Comparison of ENCODE assay signal across 13 mouse cellular contexts in the genomic region with DNA sequence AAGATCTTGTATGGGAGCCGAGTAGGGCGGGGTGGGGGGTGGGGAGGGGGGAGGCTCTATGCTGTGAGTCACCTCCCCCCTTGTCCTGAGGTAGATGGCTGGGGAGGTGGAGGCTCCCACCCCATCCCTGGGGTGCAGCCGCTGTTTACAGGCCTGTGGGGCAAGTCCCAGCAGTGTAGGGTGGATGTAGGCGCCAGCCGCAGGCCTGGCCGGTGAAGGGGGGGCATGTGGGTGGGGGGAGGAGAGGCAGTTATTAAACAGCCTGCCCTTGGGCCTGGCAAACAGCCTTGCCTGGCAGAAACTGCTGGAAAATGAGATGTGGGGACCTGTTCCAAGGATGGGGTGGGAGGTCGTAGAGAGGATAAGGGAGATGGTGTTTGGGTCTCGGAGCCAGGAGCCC. TPM values are rescaled to one million over a fixed set of nuclear protein-coding genes. Genes with fewer than 3 reads are reported as not detected.
DNase-seq lines count a peak whose midpoint lies in the region; ATAC-seq lines count a peak whose summit lies in the region.
"Had no signal": no experiment of that assay in that cellular context is flagged by ENCODE, and none has a peak within 500 bp of the region (broad histone marks: within the 10 kb centered on the region; RNA-seq: fewer than 3 reads in every experiment).

No protein-coding gene starts in this region.

- H3K9ac ChIP-seq in heart, embryonic 15.5 days: no peak overlapping the region
- no peak overlapping the region for H3K9ac ChIP-seq in intestine, embryonic 16.5 days (ENCODE audit: low read depth, low read length)

- WGBS in heart, embryonic 15.5 days: 43% methylated on average over 8 of the region's 8 CpGs
- WGBS in intestine, embryonic 16.5 days: 50% methylated on average over 8 of the region's 8 CpGs

- H3K4me2 ChIP-seq in heart, embryonic 15.5 days: no peak overlapping the region
- H3K4me2 ChIP-seq in intestine, embryonic 16.5 days (ENCODE audit: low read depth, low read length): no peak overlapping the region

- intact Hi-C loops in heart, postnatal 25 days (cut with DNase I): no loop called here

- ATAC-seq in heart, embryonic 15.5 days (replicated peaks; ENCODE audit: insufficient number of reproducible peaks, insufficient read depth, low FRiP score, low read depth): peak; percentile 41; the same call in 1 of the 2 replicates
- ATAC-seq in intestine, embryonic 16.5 days: 0 out of 2 replicates have a peak, but pooled peaks have one; percentile 31
- no peak for ATAC-seq in megakaryocyte, adult 5-6 weeks (ENCODE audit: poor library complexity, severe bottlenecking)

- H3K27ac ChIP-seq in heart, embryonic 15.5 days: no peak overlapping the region
- H3K27ac ChIP-seq in intestine, embryonic 16.5 days (ENCODE audit: low read length): no peak overlapping the region

- no peak overlapping the region for H3K4me3 ChIP-seq in heart, embryonic 15.5 days
- H3K4me3 ChIP-seq in intestine, embryonic 16.5 days (ENCODE audit: low read length): no peak overlapping the region
- H3K4me3 ChIP-seq: megakaryocyte, embryonic 14.5 days had no signal

- H3K36me3 ChIP-seq in heart, embryonic 15.5 days: no peaks in the 10 kb centered on the region
- no peaks in the 10 kb centered on the region for H3K36me3 ChIP-seq in intestine, embryonic 16.5 days (ENCODE audit: control insufficient read depth, insufficient read depth, low read length)

- no peaks in the 10 kb centered on the region for H3K27me3 ChIP-seq in heart, embryonic 15.5 days
- H3K27me3 ChIP-seq in intestine, embryonic 16.5 days (replicated peaks; ENCODE audit: control insufficient read depth, insufficient read depth, low read length): no peaks in the 10 kb centered on the region

- DNase-seq in heart, postnatal 25 days (ENCODE audit: low spot score): no peak
- peak; percentile 55 for DNase-seq in testis, postnatal 10 days (ENCODE audit: low spot score)
- no peak for DNase-seq in testis, postnatal 14 days (ENCODE audit: low spot score)
- DNase-seq in thymus, postnatal 25 days: no peak
- DNase-seq: cerebellum, adult 9-11 months; gastrocnemius, postnatal 10 days; kidney, adult 9 months; layer of hippocampus, adult 9-11 months; liver had no signal

- peaks cover 6% of the 10 kb centered on the region for H3K4me1 ChIP-seq in heart, embryonic 15.5 days (replicated peaks)
- peaks cover 9% of the 10 kb centered on the region for H3K4me1 ChIP-seq in intestine, embryonic 16.5 days (ENCODE audit: control insufficient read depth, insufficient read depth, low read length)
- H3K4me1 ChIP-seq: megakaryocyte, embryonic 14.5 days had no signal

- no peaks in the 10 kb centered on the region for H3K9me3 ChIP-seq in heart, embryonic 15.5 days (replicated peaks)
- H3K9me3 ChIP-seq in intestine, embryonic 16.5 days (ENCODE audit: control insufficient read depth, low read length): no peaks in the 10 kb centered on the region

RNA-seq across cellular contexts. Expression of gene Tns4, which starts 7.0 kb away (rescaled TPM):
- polyA plus RNA-seq in heart, embryonic 15.5 days (2015; fragmentation: Nextera tagmentation; extraction: Ambion mirVana): 0.08 and 0.27 TPM in 2 replicates
- total RNA-seq in heart, postnatal 25 days (2021): under 1 TPM; 0.18 to 0.20 TPM
- 0.65 and 1.3 TPM in 2 replicates for polyA plus RNA-seq in intestine, embryonic 16.5 days (2015; fragmentation: Nextera tagmentation; extraction: Ambion mirVana)
- 7.4 and 8.6 TPM in 2 replicates for total RNA-seq in megakaryocyte, adult 5-6 weeks (2015)
- total RNA-seq in megakaryocyte, adult 5-6 weeks (2017): 4.1 and 4.6 TPM in 2 replicates
- total RNA-seq: gastrocnemius, postnatal 10 days had no signal

RNA-seq across cellular contexts. Expression of gene Igfbp4, which starts 41.1 kb away (rescaled TPM):
- 344 and 469 TPM in 2 replicates for polyA plus RNA-seq in heart, embryonic 15.5 days (2015; fragmentation: Nextera tagmentation; extraction: Ambion mirVana)
- 10 to 100 TPM; 87.8 to 99.7 TPM for total RNA-seq in heart, postnatal 25 days (2021)
- 345 and 352 TPM in 2 replicates for polyA plus RNA-seq in intestine, embryonic 16.5 days (2015; fragmentation: Nextera tagmentation; extraction: Ambion mirVana)
- 16.0 and 17.3 TPM in 2 replicates for total RNA-seq in megakaryocyte, adult 5-6 weeks (2015)
- total RNA-seq in megakaryocyte, adult 5-6 weeks (2017): 31.3 and 33.3 TPM in 2 replicates

RNA-seq across cellular contexts. Expression of gene Top2a, which starts 58.1 kb away (rescaled TPM):
- 149 and 159 TPM in 2 replicates for polyA plus RNA-seq in heart, embryonic 15.5 days (2015; fragmentation: Nextera tagmentation; extraction: Ambion mirVana)
- total RNA-seq in heart, postnatal 25 days (2021): 1 to 10 TPM; 4.2 to 4.6 TPM
- polyA plus RNA-seq in intestine, embryonic 16.5 days (2015; fragmentation: Nextera tagmentation; extraction: Ambion mirVana): 132 and 149 TPM in 2 replicates
- 299 and 310 TPM in 2 replicates for total RNA-seq in megakaryocyte, adult 5-6 weeks (2015)
- total RNA-seq in megakaryocyte, adult 5-6 weeks (2017): 694 and 703 TPM in 2 replicates

Comparison
In these comparisons a context has a peak if more than half of its experiments do, and no peak if none do; other contexts are left out.
1. RNA of gene Tns4, which starts 7.0 kb away (total RNA-seq): 4.1 to 8.6 TPM in megakaryocyte, adult 5-6 weeks; 0.18 to 0.20 TPM in heart, postnatal 25 days; every median in the first group is over 4 times any median in the second.
2. RNA of gene Top2a, which starts 58.1 kb away (total RNA-seq): 299 to 703 TPM in megakaryocyte, adult 5-6 weeks; 4.2 to 4.6 TPM in heart, postnatal 25 days; every median in the first group is over 10 times any median in the second.